10 mouse cellular contexts compared by ENCODE assay signal in genomic region chr6:22591592-22591991, GRCm38 (mm10).
"Had no signal": no experiment of that assay in that cellular context is flagged by ENCODE, and none has a peak within 500 bp of the region (broad histone marks: within the 10 kb centered on the region; RNA-seq: fewer than 3 reads in every experiment).

No protein-coding gene starts in this region.

- H3K4me3 ChIP-seq: layer of hippocampus, adult 2 months; limb, embryonic 13.5 days; midbrain, embryonic 13.5 days had no signal

- H3K9ac ChIP-seq: limb, embryonic 13.5 days; liver, embryonic 14.5 days; midbrain, embryonic 13.5 days had no signal

- H3K27me3 ChIP-seq: limb, embryonic 13.5 days; midbrain, embryonic 13.5 days had no signal

- DNase-seq: kidney, postnatal 10 days; kidney, postnatal 4 days; left cerebral cortex, postnatal 4 days; lung, adult 18-20 months; thymus, postnatal 4 days had no signal

- H3K4me2 ChIP-seq: limb, embryonic 13.5 days; midbrain, embryonic 13.5 days had no signal

- H3K36me3 ChIP-seq: limb, embryonic 13.5 days; midbrain, embryonic 13.5 days had no signal

- H3K27ac ChIP-seq: layer of hippocampus, adult 2 months; limb, embryonic 13.5 days; liver, embryonic 14.5 days; midbrain, embryonic 13.5 days; stomach, postnatal 0 days had no signal

- ATAC-seq: midbrain, embryonic 13.5 days had no signal

- H3K4me1 ChIP-seq: limb, embryonic 13.5 days; midbrain, embryonic 13.5 days had no signal

- H3K9me3 ChIP-seq: limb, embryonic 13.5 days; midbrain, embryonic 13.5 days had no signal
